Mouse (Mus musculus) intestine, embryonic 15.5 days (tissue): Measurements from ENCODE around the gene Ttpal. TPM values are rescaled to one million over a fixed set of nuclear protein-coding genes. Genes with fewer than 3 reads are reported as not detected.

Experiments
- ATAC-seq: fragments of 200-750 bp; cut with Nextera tagmentation; 2 replicates; pipeline ENCODE4 v1.8.0; 2017; ENCODE audit warnings: moderate TSS enrichment, moderate library complexity
- H3K27ac ChIP-seq: fragments of 300-500 bp; sonication (generic); 2 replicates; pipeline ENCODE4 v1.5.1; 2015; ENCODE audit warnings: mild to moderate bottlenecking, inconsistent platforms
- H3K27me3 ChIP-seq: fragments of 300-500 bp; sonication (generic); replicated peaks from 2 replicates; pipeline ENCODE4 v1.6.1; 2015; ENCODE audit warnings: inconsistent platforms
- H3K36me3 ChIP-seq: fragments of 300-500 bp; sonication (generic); 2 replicates; pipeline ENCODE4 v1.6.1; 2015; ENCODE audit warnings: inconsistent platforms
- H3K4me1 ChIP-seq: fragments of 300-500 bp; sonication (generic); replicated peaks from 2 replicates; pipeline ENCODE4 v1.6.1; 2015; ENCODE audit warnings: inconsistent platforms
- H3K4me2 ChIP-seq: fragments of 300-500 bp; sonication (generic); replicated peaks from 2 replicates; pipeline ENCODE4 v1.6.1; 2015; ENCODE audit warnings: mild to moderate bottlenecking, inconsistent platforms
- H3K4me3 ChIP-seq: fragments of 300-500 bp; sonication (generic); replicated peaks from 2 replicates; pipeline ENCODE4 v1.5.1; 2015; ENCODE audit warnings: inconsistent platforms
- H3K9ac ChIP-seq: fragments of 300-500 bp; sonication (generic); 2 replicates; pipeline ENCODE4 v1.6.1; 2015; ENCODE audit warnings: inconsistent platforms
- H3K9me3 ChIP-seq: fragments of 300-500 bp; sonication (generic); 2 replicates; pipeline ENCODE4 v1.6.1; 2016; ENCODE audit warnings: inconsistent platforms
- WGBS: fragments of 180-500 bp; shearing (Covaris S2); methylation state at CpG from one replicate; pipeline ENCODE4 v1.1.7; 2015; 5-methylcytosine and 5-hydroxymethylcytosine counted together
- polyA plus RNA-seq: library from polyadenylated mRNA; unstranded; fragments of >200 nt; fragmentation: Nextera tagmentation; extraction: Ambion mirVana; gene quantifications from 2 replicates; pipeline ENCODE4 v1.2.1, GENCODE M21; 2015

The Ttpal gene
- polyA plus RNA-seq, 1 experiment from 2014 or later = 25.7 TPM

GRCm38 (mm10) chr2:163657975-163658886 lies 56.1 kb downstream of the Ttpal start, which contains the start of gene Pkig:
Gene Pkig, plus strand, starts transcription at chr2:163658386.
- Histone ChIP-seq H3K4me2 (peak within 1 kb of the TSS; percentile 65), H3K9me3 (no peaks in the 10 kb centered on the region), H3K36me3 (no peaks in the 10 kb centered on the region), H3K27me3 (no peaks in the 10 kb centered on the region), H3K9ac (peak within 1 kb of the TSS; percentile 78), H3K4me1 (0 out of 2 replicates have a peak, but pooled peaks cover 4% of the 10 kb centered on the region), H3K4me3 (peak within 1 kb of the TSS; percentile 76), H3K27ac (peak within 1 kb of the TSS; percentile 79)
- WGBS = under 1% methylated on average over 70 of the region's 71 CpGs
- peak; percentile 92 for ATAC-seq

DNA sequence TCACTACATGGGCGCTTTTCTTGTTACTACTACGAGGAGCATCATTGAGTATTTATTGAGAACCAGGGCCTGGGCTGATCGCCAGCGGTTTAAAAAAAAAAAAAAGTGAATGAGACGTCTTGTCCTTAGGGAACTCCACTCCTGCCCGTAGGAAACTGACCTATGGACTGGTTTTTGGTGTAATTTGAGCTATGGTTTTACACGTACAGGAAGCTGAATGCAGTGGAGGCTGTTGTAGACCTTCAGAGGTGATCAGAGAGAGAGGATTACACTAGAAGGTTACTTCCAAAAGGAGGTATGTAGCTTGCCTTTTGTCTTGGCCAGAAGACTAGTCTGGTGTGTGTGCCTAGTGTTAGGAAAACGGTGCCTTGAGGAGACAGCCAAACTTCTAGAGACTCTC lies 56.8 kb downstream of the Ttpal start:
- H3K4me3 ChIP-seq = peak overlapping the region; percentile 76
- ATAC-seq = peak; percentile 62
- peak overlapping the region; percentile 46; the same call in 1 of the 2 replicates for H3K27ac ChIP-seq
- 1% methylated on average over 8 of the region's 8 CpGs for WGBS
- 0 out of 2 replicates have a peak, but pooled peaks cover 4% of the 10 kb centered on the region for H3K4me1 ChIP-seq
- H3K9ac ChIP-seq = peak overlapping the region; percentile 78
- no peaks in the 10 kb centered on the region for H3K9me3 ChIP-seq
- H3K27me3 ChIP-seq = no peaks in the 10 kb centered on the region
- no peaks in the 10 kb centered on the region for H3K36me3 ChIP-seq
- peak overlapping the region; percentile 65 for H3K4me2 ChIP-seq

GRCm38 (mm10) chr2:163659431-163659830 lies 57.3 kb downstream of the Ttpal start:
- WGBS = 80% methylated on average over 12 of the region's 12 CpGs
- Histone ChIP-seq H3K4me1 (0 out of 2 replicates have a peak, but pooled peaks cover 4% of the 10 kb centered on the region), H3K9me3 (no peaks in the 10 kb centered on the region), H3K27ac (peak overlapping the region; percentile 46; the same call in 1 of the 2 replicates), H3K27me3 (no peaks in the 10 kb centered on the region), H3K36me3 (no peaks in the 10 kb centered on the region), H3K9ac (no peak overlapping the region), H3K4me3 (peak overlapping the region; percentile 76), H3K4me2 (peak overlapping the region; percentile 65)
- no peak for ATAC-seq

- Histone ChIP-seq H3K9ac (no peak overlapping the region), H3K36me3 (no peaks in the 10 kb centered on the region), H3K4me1 (0 out of 2 replicates have a peak, but pooled peaks cover 4% of the 10 kb centered on the region), H3K4me2 (no peak overlapping the region), H3K9me3 (no peaks in the 10 kb centered on the region), H3K4me3 (no peak overlapping the region), H3K27me3 (no peaks in the 10 kb centered on the region), H3K27ac (no peak overlapping the region)
- WGBS = 88% methylated on average over 5 of the region's 5 CpGs
- ATAC-seq = no peak
Measured at GRCm38 (mm10) chr2:163660103-163660701, 58.1 kb downstream of the Ttpal start.

DNA sequence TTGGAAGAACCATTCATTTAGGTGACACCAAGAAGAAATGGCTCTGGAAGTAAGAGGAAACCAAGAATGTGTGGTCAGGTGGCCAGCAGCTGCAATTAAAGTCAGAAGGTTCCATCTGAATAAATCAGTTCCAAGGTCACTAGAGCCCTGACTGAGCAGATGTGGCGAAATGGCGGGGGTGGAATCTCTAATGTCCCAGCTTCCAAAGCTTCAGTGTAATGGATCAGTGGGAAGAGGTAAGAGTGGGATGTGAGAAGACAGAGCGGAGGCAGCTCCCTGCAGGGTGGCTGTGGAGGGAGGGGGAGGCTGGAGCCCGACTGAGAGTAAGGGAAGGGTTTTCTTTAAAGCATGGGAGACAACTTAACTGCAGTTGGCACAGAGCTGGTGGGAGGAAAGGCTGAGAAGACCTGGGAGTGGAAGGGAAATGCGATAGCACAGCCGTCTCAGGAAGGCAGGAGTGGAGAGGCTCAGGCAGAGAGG lies 59.3 kb downstream of the Ttpal start:
- Histone ChIP-seq H3K4me3 (no peak overlapping the region), H3K9ac (no peak overlapping the region), H3K36me3 (no peaks in the 10 kb centered on the region), H3K27me3 (no peaks in the 10 kb centered on the region), H3K4me2 (no peak overlapping the region), H3K9me3 (no peaks in the 10 kb centered on the region), H3K27ac (no peak overlapping the region), H3K4me1 (0 out of 2 replicates have a peak, but pooled peaks cover 4% of the 10 kb centered on the region)
- WGBS = 69% methylated on average over 6 of the region's 6 CpGs
- no peak for ATAC-seq

DNA sequence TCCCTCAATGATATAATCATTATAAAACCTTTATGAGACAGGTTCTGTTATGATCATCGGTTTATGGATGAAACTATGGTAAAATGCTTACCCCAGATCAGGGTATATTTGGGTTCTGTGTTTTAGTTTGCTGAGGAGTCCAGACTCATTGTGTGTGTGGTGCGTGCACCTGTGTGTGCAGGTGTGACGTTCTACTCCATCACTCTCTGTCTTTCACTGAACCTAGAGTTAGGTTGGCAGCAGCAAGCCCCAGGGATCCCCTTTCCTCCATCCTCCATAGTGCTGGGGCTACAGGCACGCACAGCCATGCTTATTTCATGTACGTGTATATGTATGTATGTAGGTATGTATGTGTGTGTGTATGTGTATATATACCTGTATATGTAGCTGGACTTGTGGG lies 60.0 kb downstream of the Ttpal start:
- WGBS = 92% methylated on average over 5 of the region's 5 CpGs
- H3K27ac ChIP-seq = no peak overlapping the region
- H3K9me3 ChIP-seq = no peaks in the 10 kb centered on the region
- H3K9ac ChIP-seq = no peak overlapping the region
- 0 out of 2 replicates have a peak, but pooled peaks cover 9% of the 10 kb centered on the region for H3K4me1 ChIP-seq
- no peaks in the 10 kb centered on the region for H3K36me3 ChIP-seq
- no peaks in the 10 kb centered on the region for H3K27me3 ChIP-seq
- no peak for ATAC-seq
- no peak overlapping the region for H3K4me2 ChIP-seq
- no peak overlapping the region for H3K4me3 ChIP-seq

- Histone ChIP-seq H3K36me3 (no peaks in the 10 kb centered on the region), H3K4me2 (no peak overlapping the region), H3K4me1 (0 out of 2 replicates have a peak, but pooled peaks cover 9% of the 10 kb centered on the region), H3K27ac (no peak overlapping the region), H3K9me3 (no peaks in the 10 kb centered on the region), H3K27me3 (no peaks in the 10 kb centered on the region), H3K4me3 (no peak overlapping the region), H3K9ac (no peak overlapping the region)
- no peak for ATAC-seq
- 75% methylated on average over 2 of the region's 2 CpGs for WGBS
Measured at GRCm38 (mm10) chr2:163662698-163663221, 60.6 kb downstream of the Ttpal start.

DNA sequence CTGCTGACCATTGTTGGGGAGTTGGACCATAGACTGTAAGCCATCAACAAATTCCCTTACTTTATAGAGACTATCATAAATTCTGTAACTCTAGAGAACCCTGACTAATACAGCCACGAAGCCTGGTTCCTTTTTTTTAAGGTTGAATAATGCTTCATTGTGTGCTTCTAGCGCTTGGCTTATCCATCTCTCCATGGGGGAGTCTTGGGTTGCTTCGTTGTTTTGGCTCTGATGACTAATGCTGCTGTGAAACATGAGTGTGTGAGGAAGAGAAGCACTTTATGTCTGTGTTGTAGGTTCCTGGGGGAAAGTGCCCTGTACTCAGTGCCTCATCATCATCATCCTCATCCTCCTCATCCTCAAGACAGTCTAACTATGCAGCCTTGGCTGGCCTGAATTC lies 61.8 kb downstream of the Ttpal start:
- WGBS = 67% methylated on average over 3 of the region's 3 CpGs
- no peak overlapping the region for H3K4me3 ChIP-seq
- no peak for ATAC-seq

GRCm38 (mm10) chr2:163667045-163667444 lies 64.9 kb downstream of the Ttpal start:
- Histone ChIP-seq H3K9ac (no peak overlapping the region), H3K27me3 (no peaks in the 10 kb centered on the region), H3K4me1 (0 out of 2 replicates have a peak, but pooled peaks cover 5% of the 10 kb centered on the region), H3K9me3 (no peaks in the 10 kb centered on the region), H3K4me2 (no peak overlapping the region), H3K27ac (no peak overlapping the region), H3K36me3 (no peaks in the 10 kb centered on the region), H3K4me3 (no peak overlapping the region)
- 89% methylated on average over 1 of the region's 1 CpGs for WGBS
- no peak for ATAC-seq

More for the DNA sequence above, 61.8 kb downstream of the Ttpal start:
- Histone ChIP-seq H3K4me1 (0 out of 2 replicates have a peak, but pooled peaks cover 8% of the 10 kb centered on the region), H3K4me2 (no peak overlapping the region), H3K9ac (no peak overlapping the region), H3K9me3 (no peaks in the 10 kb centered on the region), H3K36me3 (no peaks in the 10 kb centered on the region), H3K27me3 (no peaks in the 10 kb centered on the region), H3K27ac (0 out of 2 replicates have a peak overlapping the region, but pooled peaks have one; percentile 36)

Other genes starting within 250 kb of the Ttpal start
- 8.5 and 9.8 TPM in 2 replicates for gene Jph2, start 204.3 kb upstream of the Ttpal start, polyA plus RNA-seq
- 83.2 and 87.4 TPM in 2 replicates for gene Oser1, start 177.6 kb upstream of the Ttpal start, polyA plus RNA-seq
- 5.9 and 6.1 TPM in 2 replicates for gene Gdap1l1, start 163.8 kb upstream of the Ttpal start, polyA plus RNA-seq
- 10.4 and 10.8 TPM in 2 replicates for gene Fitm2, start 129.7 kb upstream of the Ttpal start, polyA plus RNA-seq
- gene R3hdml, start 110.0 kb upstream of the Ttpal start, polyA plus RNA-seq = 0.35 and 0.39 TPM in 2 replicates
- gene Hnf4a, start 95.5 kb upstream of the Ttpal start, polyA plus RNA-seq = 85.1 and 85.9 TPM in 2 replicates
- 45.3 and 47.1 TPM in 2 replicates for gene Serinc3, start 42.8 kb downstream of the Ttpal start, polyA plus RNA-seq
- gene Pkig, start 56.1 kb downstream of the Ttpal start, polyA plus RNA-seq = 113 and 122 TPM in 2 replicates
- 6.6 and 7.1 TPM in 2 replicates for gene Ada, start 147.9 kb downstream of the Ttpal start, polyA plus RNA-seq
- 0.15 and 0.24 TPM in 2 replicates for gene Ccn5, start 218.5 kb downstream of the Ttpal start, polyA plus RNA-seq